Mouse (Mus musculus) heart, embryonic 14.5 days (tissue): ENCODE measurements around the gene Ankrd6. TPM values are rescaled to one million over a fixed set of nuclear protein-coding genes. Genes with fewer than 3 reads are reported as not detected.

Source experiments
- ATAC-seq: fragments of 200-750 bp; cut with Nextera tagmentation; 2 replicates; pipeline ENCODE4 v1.8.0; 2017; ENCODE audit warnings: low read depth, moderate TSS enrichment; ENCODE audit not compliant: insufficient number of reproducible peaks, insufficient read depth, low FRiP score
- H3K27ac ChIP-seq, 2 experiments: fragments of 200-500 bp in 1 of 2; fragments of 300-500 bp in 1 of 2; sonication (generic) in 1 of 2; replicated peaks in 1 of 2; 2 replicates each; pipeline ENCODE4 v1.5.1; 2012 to 2014; ENCODE audit warnings: low read depth in 2 of 2, low read length in 2 of 2, control low read depth in 1 of 2, mild to moderate bottlenecking in 1 of 2, mixed read lengths in 1 of 2; ENCODE audit not compliant: control insufficient read depth in 1 of 2, insufficient read depth in 1 of 2
- H3K27me3 ChIP-seq: fragments of 300-500 bp; sonication (generic); 2 replicates; pipeline ENCODE4 v1.6.1; 2014; ENCODE audit warnings: mild to moderate bottlenecking, low read length, control low read depth; ENCODE audit not compliant: control insufficient read depth, insufficient read depth
- H3K36me3 ChIP-seq: fragments of 300-500 bp; sonication (generic); 2 replicates; pipeline ENCODE4 v1.6.1; 2014; ENCODE audit warnings: mild to moderate bottlenecking, control low read depth, low read length, mixed read lengths; ENCODE audit not compliant: control insufficient read depth, insufficient read depth
- H3K4me1 ChIP-seq, 2 experiments: fragments of 200-500 bp in 1 of 2; fragments of 300-500 bp in 1 of 2; sonication (generic) in 1 of 2; 2 replicates each; pipeline ENCODE4 v1.6.1; 2012 to 2014; ENCODE audit warnings: low read length in 2 of 2, control low read depth in 1 of 2, mixed read lengths in 1 of 2; ENCODE audit not compliant: control insufficient read depth in 2 of 2, insufficient read depth in 2 of 2
- H3K4me2 ChIP-seq: fragments of 300-500 bp; sonication (generic); 2 replicates; pipeline ENCODE4 v1.6.1; 2014; ENCODE audit warnings: mild to moderate bottlenecking, low read length
- H3K4me3 ChIP-seq, 2 experiments: fragments of 200-500 bp in 1 of 2; fragments of 300-500 bp in 1 of 2; sonication (generic) in 1 of 2; 2 replicates each; pipeline ENCODE4 v1.5.1; 2012 to 2014; ENCODE audit warnings: low read length in 2 of 2, mild to moderate bottlenecking in 2 of 2, control low read depth in 1 of 2, low read depth in 1 of 2, moderate library complexity in 1 of 2; ENCODE audit not compliant: control insufficient read depth in 1 of 2, insufficient read depth in 1 of 2
- H3K9ac ChIP-seq: fragments of 300-500 bp; sonication (generic); 2 replicates; pipeline ENCODE4 v1.6.1; 2014; ENCODE audit warnings: mild to moderate bottlenecking, low read length
- H3K9me3 ChIP-seq: fragments of 300-500 bp; sonication (generic); 2 replicates; pipeline ENCODE4 v1.6.1; 2016; ENCODE audit warnings: low read length, control low read depth; ENCODE audit not compliant: control insufficient read depth
- WGBS: fragments of 180-500 bp; shearing (Covaris S2); extraction: QIAGEN DNeasy Blood & Tissue Kit; methylation state at CpG from one replicate; pipeline ENCODE4 v1.1.7; 2014; 5-methylcytosine and 5-hydroxymethylcytosine counted together
- polyA plus RNA-seq: library from polyadenylated mRNA; unstranded; fragments of >200 nt; fragmentation: Nextera tagmentation; extraction: Ambion mirVana; gene quantifications from 2 replicates; pipeline ENCODE4 v1.2.1, GENCODE M21; 2014

Gene Ankrd6
- polyA plus RNA-seq, 1 experiment from 2014 or later = 4.5 TPM

DNA sequence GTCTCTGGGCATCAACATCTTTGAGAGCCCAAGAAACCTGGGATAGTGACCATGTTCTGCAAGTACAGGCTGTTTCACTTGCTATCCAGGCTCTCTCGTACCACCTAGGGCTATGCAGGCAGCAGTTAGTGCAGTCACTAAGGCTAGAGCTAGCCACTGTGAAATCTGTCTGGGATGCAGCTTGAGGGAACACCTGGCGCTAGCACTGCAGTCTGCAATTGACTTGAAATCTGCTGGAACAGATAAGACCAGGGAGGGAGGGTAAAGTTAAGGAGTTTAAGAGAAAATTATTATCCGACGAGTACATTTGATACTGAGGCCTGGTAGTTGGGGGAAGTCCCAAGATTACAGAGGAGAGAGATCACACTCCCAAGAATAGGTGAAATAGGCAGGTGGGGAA, 170.6 kb downstream of the Ankrd6 start:
- H3K9ac ChIP-seq = no peak overlapping the region
- peaks cover 18% of the 10 kb centered on the region for H3K36me3 ChIP-seq
- no peaks in the 10 kb centered on the region for H3K4me1 ChIP-seq
- no peak overlapping the region for H3K27ac ChIP-seq
- H3K4me2 ChIP-seq = no peak overlapping the region
- no peaks in the 10 kb centered on the region for H3K9me3 ChIP-seq
- no peaks in the 10 kb centered on the region for H3K27me3 ChIP-seq
- no peak overlapping the region for H3K4me3 ChIP-seq
- ATAC-seq = no peak
- 89% methylated on average over 4 of the region's 4 CpGs for WGBS

DNA sequence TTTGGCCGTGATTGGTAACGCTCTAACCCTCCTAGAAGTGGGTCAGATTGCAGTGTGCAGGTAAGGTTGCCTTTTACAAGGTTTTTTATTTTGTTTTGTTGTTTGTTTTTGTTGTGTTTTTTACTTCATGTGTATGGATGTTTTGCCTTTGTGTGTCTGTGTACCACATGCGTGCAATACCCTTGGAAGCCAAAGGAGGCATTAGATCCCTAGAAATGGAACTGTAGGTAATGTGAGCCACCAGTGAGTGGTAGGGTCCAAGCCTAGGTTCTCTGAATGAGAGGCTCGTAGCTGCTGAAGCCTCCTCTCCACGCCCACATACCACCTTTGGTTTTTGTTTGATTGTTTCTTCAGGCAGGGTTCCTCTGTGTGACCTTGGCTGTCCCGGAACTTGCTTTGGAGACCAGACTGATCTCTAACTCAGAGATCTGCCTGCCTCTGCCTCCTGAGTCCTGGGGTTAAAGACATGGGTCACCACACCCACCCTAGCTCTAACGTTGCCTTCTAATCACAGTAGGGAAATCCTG, 180.3 kb downstream of the Ankrd6 start:
- Histone ChIP-seq H3K4me1 (no peaks in the 10 kb centered on the region), H3K36me3 (peaks cover 81% of the 10 kb centered on the region), H3K4me3 (no peak overlapping the region), H3K9ac (no peak overlapping the region), H3K4me2 (no peak overlapping the region), H3K9me3 (0 out of 2 replicates have a peak, but pooled peaks cover 3% of the 10 kb centered on the region), H3K27me3 (no peaks in the 10 kb centered on the region), H3K27ac (no peak overlapping the region)
- no peak for ATAC-seq
- 94% methylated on average over 7 of the region's 7 CpGs for WGBS

DNA sequence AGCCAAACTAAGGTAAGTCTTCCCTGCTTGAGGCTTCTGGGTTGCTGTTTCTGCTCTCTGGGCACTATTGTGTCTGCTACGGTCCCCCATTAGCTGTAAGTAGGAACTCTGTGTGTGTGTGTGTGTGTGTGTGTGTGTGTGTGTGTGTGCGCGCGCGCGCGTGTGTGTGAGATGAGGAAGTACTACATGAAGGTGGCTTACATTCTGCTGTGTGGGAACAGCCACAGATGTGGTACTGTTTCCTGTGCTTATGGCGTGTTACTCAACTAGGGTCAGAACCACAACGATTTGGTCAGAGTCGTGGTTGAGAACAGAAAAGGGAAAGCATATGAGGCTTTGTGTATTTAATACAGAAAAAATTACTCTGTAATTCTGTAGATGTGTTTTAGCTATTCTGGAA, 182.6 kb downstream of the Ankrd6 start:
- 96% methylated on average over 10 of the region's 10 CpGs for WGBS
- Histone ChIP-seq H3K9ac (no peak overlapping the region), H3K9me3 (0 out of 2 replicates have a peak, but pooled peaks cover 3% of the 10 kb centered on the region), H3K27me3 (no peaks in the 10 kb centered on the region), H3K36me3 (peaks cover 79% of the 10 kb centered on the region), H3K4me2 (no peak overlapping the region), H3K4me3 (no peak overlapping the region), H3K27ac (no peak overlapping the region), H3K4me1 (no peaks in the 10 kb centered on the region)
- no peak for ATAC-seq

DNA sequence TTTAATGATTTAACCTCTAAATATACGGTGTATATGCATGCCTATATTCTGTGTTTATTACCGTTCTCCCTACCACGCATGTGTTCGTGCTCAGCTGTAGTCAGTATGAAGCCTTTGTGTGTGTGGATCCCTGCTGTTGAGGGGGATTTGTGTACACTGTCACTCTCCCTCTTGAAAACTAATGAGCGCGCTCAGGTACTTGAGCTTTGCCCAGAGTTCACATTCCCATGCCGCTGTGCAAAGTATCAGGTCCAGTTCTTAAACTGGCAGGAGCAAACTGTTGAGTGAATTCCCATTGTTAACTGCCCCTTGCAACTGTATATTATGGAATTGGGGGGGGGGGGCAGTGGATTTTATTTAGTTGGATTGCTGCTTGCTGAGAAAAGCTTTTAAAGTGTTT, 183.2 kb downstream of the Ankrd6 start:
- Histone ChIP-seq H3K4me3 (no peak overlapping the region), H3K27ac (no peak overlapping the region), H3K4me2 (no peak overlapping the region), H3K36me3 (peaks cover 79% of the 10 kb centered on the region), H3K4me1 (no peaks in the 10 kb centered on the region), H3K9me3 (0 out of 2 replicates have a peak, but pooled peaks cover 3% of the 10 kb centered on the region), H3K9ac (no peak overlapping the region), H3K27me3 (no peaks in the 10 kb centered on the region)
- ATAC-seq = no peak
- 93% methylated on average over 7 of the region's 7 CpGs for WGBS

DNA sequence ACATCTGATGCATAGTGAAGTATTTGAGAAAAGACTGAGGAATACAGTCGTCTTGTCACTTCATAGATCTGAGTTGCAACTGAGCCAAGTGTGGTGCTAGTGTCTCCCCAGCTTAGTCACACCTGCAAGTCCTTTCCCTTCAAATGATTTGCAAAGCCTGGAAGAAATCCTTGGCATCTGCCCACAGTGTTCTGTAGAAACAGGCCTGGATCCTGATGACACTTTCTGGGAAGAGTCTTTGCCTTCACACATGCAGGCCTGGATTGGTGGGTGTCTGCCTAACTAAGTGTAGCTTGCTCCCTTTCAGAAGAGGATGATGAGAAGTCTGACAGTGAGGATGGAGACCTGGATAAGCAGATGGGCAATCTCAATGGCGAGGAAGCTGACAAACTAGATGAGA, 193.2 kb downstream of the Ankrd6 start:
- no peak overlapping the region for H3K4me3 ChIP-seq
- H3K27ac ChIP-seq = no peak overlapping the region
- H3K27me3 ChIP-seq = no peaks in the 10 kb centered on the region
- H3K4me2 ChIP-seq = no peak overlapping the region
- peaks cover 86% of the 10 kb centered on the region for H3K36me3 ChIP-seq
- H3K4me1 ChIP-seq = no peaks in the 10 kb centered on the region
- WGBS = 85% methylated on average over 2 of the region's 2 CpGs
- no peak for ATAC-seq
- no peak overlapping the region for H3K9ac ChIP-seq
- H3K9me3 ChIP-seq = no peaks in the 10 kb centered on the region

Other genes with a start within 250 kb of the Ankrd6 start
- 137 and 144 TPM in 2 replicates for gene Lyrm2, start 150.6 kb downstream of the Ankrd6 start, polyA plus RNA-seq
- 53.2 and 54.8 TPM in 2 replicates for gene Rragd, start 32.2 kb upstream of the Ankrd6 start, polyA plus RNA-seq
- gene Ube2j1, start 80.6 kb upstream of the Ankrd6 start, polyA plus RNA-seq = 30.2 and 32.2 TPM in 2 replicates
- 0.11 and 0.39 TPM in 2 replicates for gene Gabrr2, start 112.2 kb upstream of the Ankrd6 start, polyA plus RNA-seq
- gene Gabrr1, start 181.7 kb upstream of the Ankrd6 start, polyA plus RNA-seq = 0.08 and 0.16 TPM in 2 replicates
- 2.5 TPM in 2 replicates for gene Pm20d2, start 238.9 kb upstream of the Ankrd6 start, polyA plus RNA-seq